Mouse (Mus musculus) heart, postnatal 0 days (tissue): Measurements from ENCODE around the gene Arcn1. TPM values are rescaled to one million over a fixed set of nuclear protein-coding genes. Genes with fewer than 3 reads are reported as not detected.
A peak's percentile ranks its signal among the peaks of the same experiment; 100 is the strongest.

Source experiments
- ATAC-seq: fragments of 200-750 bp; cut with Nextera tagmentation; 2 replicates; pipeline ENCODE4 v1.8.0; 2017; ENCODE audit warnings: low read depth, moderate number of reproducible peaks, moderate library complexity; ENCODE audit not compliant: insufficient read depth
- DNase-seq: peaks from one replicate; pipeline ENCODE4 v3.0.0-alpha.2; 2016; ENCODE audit warnings: low spot score
- H3K27ac ChIP-seq: fragments of 300-500 bp; sonication (generic); 2 replicates; pipeline ENCODE4 v1.5.1; 2014; ENCODE audit warnings: low read depth, mild to moderate bottlenecking
- H3K27me3 ChIP-seq: fragments of 300-500 bp; sonication (generic); 2 replicates; pipeline ENCODE4 v1.6.1; 2014; ENCODE audit warnings: low read length, mixed read lengths; ENCODE audit not compliant: control insufficient read depth, insufficient read depth
- H3K36me3 ChIP-seq: fragments of 300-500 bp; sonication (generic); replicated peaks from 2 replicates; pipeline ENCODE4 v1.6.1; 2014; ENCODE audit warnings: low read length, mixed read lengths; ENCODE audit not compliant: control insufficient read depth, insufficient read depth
- H3K4me1 ChIP-seq: fragments of 300-500 bp; sonication (generic); 2 replicates; pipeline ENCODE4 v1.6.1; 2014; ENCODE audit warnings: antibody characterized with exemption; ENCODE audit not compliant: control insufficient read depth, insufficient read depth
- H3K4me2 ChIP-seq: fragments of 300-500 bp; sonication (generic); 2 replicates; pipeline ENCODE4 v1.6.1; 2014; ENCODE audit warnings: low read depth, mild to moderate bottlenecking, low read length, moderate library complexity
- H3K4me3 ChIP-seq: fragments of 300-500 bp; sonication (generic); 2 replicates; pipeline ENCODE4 v1.5.1; 2014; ENCODE audit warnings: low read depth, low read length
- H3K9ac ChIP-seq: fragments of 300-500 bp; sonication (generic); replicated peaks from 2 replicates; pipeline ENCODE4 v1.6.1; 2014; ENCODE audit warnings: low read depth, low read length, mixed read lengths
- H3K9me3 ChIP-seq: fragments of 300-500 bp; sonication (generic); replicated peaks from 2 replicates; pipeline ENCODE4 v1.6.1; 2016; ENCODE audit warnings: low read length; ENCODE audit not compliant: control insufficient read depth
- CTCF ChIP-seq: IDR thresholded peaks from 2 replicates; pipeline ENCODE4 v1.5.1; 2016; ENCODE audit warnings: antibody characterized with exemption, control low read depth, low read depth
- EP300 ChIP-seq: IDR thresholded peaks from 2 replicates; pipeline ENCODE4 v1.6.1; 2016; ENCODE audit warnings: antibody characterized with exemption, low read depth
- whole genome bisulfite sequencing: fragments of 180-500 bp; shearing (Covaris S2); extraction: QIAGEN DNeasy Blood & Tissue Kit; methylation state at CpG from one replicate; pipeline ENCODE4 v1.1.7; 2014; 5-methylcytosine and 5-hydroxymethylcytosine counted together
- polyA plus RNA-seq: library from polyadenylated mRNA; unstranded; fragments of >200 nt; fragmentation: Nextera tagmentation; extraction: Ambion mirVana; gene quantifications from 2 replicates; pipeline ENCODE4 v1.2.1, GENCODE M21; 2015
- total RNA-seq: library from RNA; depleted of rRNA; stranded (reverse); fragments of >200 nt; gene quantifications from 2 replicates; pipeline ENCODE4 v1.2.3, GENCODE M21; 2014; ENCODE audit warnings: low replicate concordance

Gene Arcn1
- total and polyA plus RNA-seq, 2 experiments from 2014 or later = 71.6 to 78.3 TPM

DNA sequence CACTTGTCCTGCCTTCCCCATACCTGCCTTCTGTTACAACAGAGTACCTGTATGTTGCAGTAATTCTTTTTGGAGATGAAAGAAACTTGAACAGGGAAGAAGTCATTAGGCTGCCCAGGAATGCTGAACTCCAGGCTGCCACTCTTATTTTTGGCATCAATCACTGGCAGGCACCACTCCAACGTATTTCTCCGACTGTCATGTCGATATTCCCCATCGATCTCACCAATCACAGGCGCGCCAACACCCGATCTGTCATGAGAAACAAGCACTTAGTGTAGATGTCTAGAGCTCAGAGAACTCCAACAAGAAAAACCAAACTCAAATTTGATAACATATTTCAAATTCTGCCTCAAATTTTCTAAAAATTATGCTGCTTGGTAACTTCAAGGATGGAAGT, 22.3 kb downstream of the Arcn1 start:
- no peaks in the 10 kb centered on the region for H3K27me3 ChIP-seq
- DNase-seq (no peak), ATAC-seq (no peak)
- no peak for TF ChIP-seq EP300
- TF ChIP-seq CTCF = no peak
- no peaks in the 10 kb centered on the region for H3K4me1 ChIP-seq
- H3K36me3 ChIP-seq = peaks cover 81% of the 10 kb centered on the region
- no peak overlapping the region for H3K4me3 ChIP-seq
- H3K9ac ChIP-seq = no peak overlapping the region
- no peak overlapping the region for H3K4me2 ChIP-seq
- WGBS = 73% methylated on average over 7 of the region's 7 CpGs
- no peak overlapping the region for H3K27ac ChIP-seq
- H3K9me3 ChIP-seq = no peaks in the 10 kb centered on the region

DNA sequence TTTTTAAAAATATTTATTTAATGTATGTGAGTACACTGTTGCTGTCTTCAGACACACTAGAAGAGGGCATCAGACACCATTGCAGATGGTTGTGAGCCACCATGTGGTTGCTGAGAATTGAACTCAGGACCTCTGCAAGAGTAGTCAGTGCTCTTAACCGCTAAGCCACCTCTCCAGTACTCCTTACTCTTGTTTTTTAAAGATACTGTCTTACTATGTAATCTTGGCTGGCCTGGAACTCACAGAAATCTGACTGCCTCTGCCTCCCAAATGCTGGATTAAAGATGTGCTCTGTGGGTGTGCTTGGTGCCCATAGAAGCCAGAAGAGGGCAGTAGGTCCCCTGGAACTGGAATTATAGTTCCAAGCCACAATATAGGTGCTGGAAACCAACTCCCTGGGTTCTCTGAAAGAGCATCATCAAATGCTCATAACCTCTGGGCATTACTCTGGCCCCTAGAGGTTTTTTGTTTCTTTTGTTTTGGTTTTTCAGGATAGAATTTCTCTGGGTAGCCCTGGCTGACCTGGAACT, 26.9 kb downstream of the Arcn1 start:
- WGBS = 86% methylated on average over 1 of the region's 1 CpGs

DNA sequence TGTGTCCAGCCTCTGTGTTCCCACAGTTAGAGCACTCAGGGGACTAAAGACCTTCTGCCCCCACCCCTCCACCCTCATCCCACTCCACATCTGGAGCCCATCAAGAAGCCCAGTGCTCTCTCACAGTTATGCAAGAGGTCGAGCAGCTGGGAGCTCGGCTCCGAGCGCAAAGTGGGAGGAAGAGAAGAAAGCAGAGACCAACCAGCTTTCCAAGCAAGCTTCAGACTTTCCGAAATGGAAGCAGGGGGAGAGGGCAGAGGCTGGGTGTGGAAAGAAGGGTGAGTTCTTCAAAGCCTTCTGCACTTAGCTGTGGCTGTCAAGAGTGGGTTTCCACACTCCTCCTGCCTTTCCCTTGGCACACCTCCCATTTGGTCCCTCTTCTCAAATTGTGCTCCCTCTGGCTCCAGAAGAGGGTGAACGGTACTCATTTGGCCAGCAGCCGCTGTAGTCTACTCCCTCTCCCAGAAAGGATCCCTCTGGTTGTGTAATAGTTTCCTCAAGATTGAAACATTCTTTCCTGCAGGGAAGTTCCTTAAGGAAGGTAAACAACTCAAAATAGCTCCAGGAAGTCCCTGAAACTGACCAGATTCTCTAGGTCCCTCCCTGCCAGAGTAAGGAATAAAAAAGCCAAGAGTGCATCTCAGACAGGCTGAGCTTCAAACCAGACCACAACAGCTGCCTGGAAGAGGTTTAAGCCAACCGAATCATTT, 30.2 kb downstream of the Arcn1 start:
- no peak overlapping the region for H3K9ac ChIP-seq
- peak; percentile 51 for DNase-seq
- 0 out of 2 replicates have a peak, but pooled peaks cover 5% of the 10 kb centered on the region for H3K36me3 ChIP-seq
- H3K27ac ChIP-seq = peak overlapping the region; percentile 78
- H3K4me2 ChIP-seq = no peak overlapping the region
- no peaks in the 10 kb centered on the region for H3K27me3 ChIP-seq
- 24% methylated on average over 8 of the region's 8 CpGs for WGBS
- peak; percentile 28 for ATAC-seq
- H3K9me3 ChIP-seq = no peaks in the 10 kb centered on the region
- no peak overlapping the region for H3K4me3 ChIP-seq
- H3K4me1 ChIP-seq = peaks cover 6% of the 10 kb centered on the region; the same call in 1 of the 2 replicates
- no peak for TF ChIP-seq EP300
- no peak for TF ChIP-seq CTCF

More for the DNA sequence above, 26.9 kb downstream of the Arcn1 start:
- Histone ChIP-seq H3K4me1 (no peaks in the 10 kb centered on the region; the same call in 1 of the 2 replicates), H3K4me3 (no peak overlapping the region), H3K27ac (no peak overlapping the region), H3K4me2 (no peak overlapping the region), H3K9me3 (no peaks in the 10 kb centered on the region), H3K27me3 (no peaks in the 10 kb centered on the region), H3K9ac (no peak overlapping the region), H3K36me3 (peaks cover 36% of the 10 kb centered on the region)
- DNase-seq (no peak), ATAC-seq (no peak)
- TF ChIP-seq EP300 (no peak), CTCF (no peak)

DNA sequence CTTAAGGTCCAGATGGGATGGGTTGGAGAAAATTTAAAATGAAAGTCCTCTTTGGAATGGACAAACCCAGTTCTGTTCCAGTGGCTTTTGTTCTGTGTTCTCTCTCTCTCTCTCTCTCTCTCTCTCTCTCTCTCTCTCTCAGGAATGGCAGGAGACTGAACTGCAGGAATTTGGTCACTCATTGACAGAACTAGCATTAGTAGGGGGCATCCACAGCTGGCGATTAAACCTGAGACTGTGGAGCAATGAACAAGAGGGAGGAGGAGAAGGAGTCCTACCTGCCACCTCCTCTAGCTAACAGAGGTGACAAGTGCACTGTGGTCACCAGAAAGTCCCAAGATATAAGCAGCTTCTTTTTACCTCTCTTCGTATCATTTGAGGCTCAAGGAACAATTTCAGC, 31.3 kb downstream of the Arcn1 start:
- Histone ChIP-seq H3K4me1 (peaks cover 7% of the 10 kb centered on the region; the same call in 1 of the 2 replicates), H3K9me3 (no peaks in the 10 kb centered on the region), H3K27me3 (no peaks in the 10 kb centered on the region), H3K9ac (no peak overlapping the region), H3K4me3 (no peak overlapping the region), H3K36me3 (no peaks in the 10 kb centered on the region), H3K4me2 (no peak overlapping the region), H3K27ac (0 out of 2 replicates have a peak overlapping the region, but pooled peaks have one; percentile 78)
- TF ChIP-seq CTCF = no peak
- TF ChIP-seq EP300 = no peak
- WGBS = 71% methylated on average over 2 of the region's 2 CpGs
- DNase-seq = no peak
- ATAC-seq = no peak

DNA sequence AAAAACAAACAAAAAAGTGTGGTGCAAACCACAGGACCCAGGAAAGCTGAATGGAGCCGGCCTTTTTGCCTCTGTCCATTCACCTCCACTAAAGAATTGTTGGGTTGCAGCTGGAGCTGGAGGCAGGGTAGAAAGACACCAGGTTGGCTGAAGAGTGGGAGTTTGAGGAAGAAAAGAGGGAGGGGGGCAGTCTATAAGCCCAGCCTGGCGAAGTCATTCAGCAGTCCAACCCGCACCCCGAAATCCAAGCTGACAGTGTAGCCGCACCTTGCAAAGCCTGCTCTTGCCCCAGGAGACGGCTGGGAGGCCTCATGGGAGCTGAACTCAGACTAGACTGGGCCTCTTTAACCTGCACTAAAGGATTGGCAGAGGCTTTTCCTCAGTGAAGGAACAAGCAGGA, 31.8 kb downstream of the Arcn1 start:
- ATAC-seq = no peak
- Histone ChIP-seq H3K4me3 (no peak overlapping the region), H3K27me3 (no peaks in the 10 kb centered on the region), H3K36me3 (no peaks in the 10 kb centered on the region), H3K9ac (no peak overlapping the region), H3K9me3 (no peaks in the 10 kb centered on the region), H3K4me1 (peaks cover 7% of the 10 kb centered on the region; the same call in 1 of the 2 replicates), H3K4me2 (no peak overlapping the region), H3K27ac (no peak overlapping the region)
- WGBS = 89% methylated on average over 6 of the region's 6 CpGs
- TF ChIP-seq EP300 (no peak), CTCF (no peak)
- no peak for DNase-seq
